Mouse (Mus musculus): ENCODE results near the gene Stard13.

GRCm38 (mm10) chr5:151110461-151110908 lies 123.2 kb downstream of the Stard13 start:
- TF ChIP-seq CTCF (IDR thresholded peaks at IDR 0.05; ENCODE audit: insufficient read depth, low read length) (no peak), POLR2A (IDR thresholded peaks at IDR 0.05; ENCODE audit: borderline replicate concordance, extremely low read depth, low read depth, low read length) (no peak)
